Mouse (Mus musculus) adrenal gland, adult (tissue): ENCODE data around the gene Cpsf6.
"Not testable (repeated sequence)": the region's sequence is repeated elsewhere in the genome, so short reads cannot be mapped to it uniquely, and the experiment has no call there.

Experiments
- DNase-seq, 2 experiments: peaks; one replicate each; pipeline ENCODE4 v3.0.0; 2022 to 2023; ENCODE audit warnings: low spot score in 1 of 2; ENCODE audit not compliant: inconsistent age in 2 of 2

Cpsf6 gene

DNA sequence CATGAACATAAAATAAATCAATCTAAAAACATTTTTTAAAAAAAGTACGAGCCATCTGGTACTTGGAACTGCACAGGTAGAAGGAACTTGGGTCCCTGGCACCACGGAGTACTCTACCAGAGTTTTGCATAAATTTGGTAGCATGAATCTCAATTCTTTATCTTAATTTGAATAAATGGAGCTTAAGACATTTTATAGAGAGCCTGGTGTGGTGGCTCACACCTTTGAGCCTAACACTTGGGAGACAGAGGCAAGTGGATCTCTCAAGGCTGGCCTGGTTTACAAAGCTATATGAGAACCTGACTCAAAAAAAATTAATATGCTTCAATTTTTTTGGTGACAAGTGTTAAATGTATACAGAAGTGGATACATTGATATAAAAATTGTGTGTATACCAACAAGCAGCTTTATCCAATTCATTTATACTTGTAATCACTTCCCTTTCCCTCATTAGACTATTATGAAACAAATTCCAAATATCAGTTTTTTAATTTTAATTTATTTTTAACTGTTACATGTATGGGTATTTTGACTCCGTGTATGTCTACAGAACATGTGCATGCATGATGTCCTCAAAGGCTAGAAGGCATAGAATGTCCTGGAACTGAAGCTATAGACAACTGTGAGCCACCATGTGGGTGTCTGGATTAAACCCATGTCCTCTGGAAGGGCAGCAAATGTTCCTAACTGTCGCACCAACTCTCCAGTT is 20.6 kb upstream of the Cpsf6 start:
- DNase-seq, result no peak

GRCm38 (mm10) chr10:117399839-117400238 is 20.0 kb upstream of the Cpsf6 start:
- no peak for DNase-seq

DNA sequence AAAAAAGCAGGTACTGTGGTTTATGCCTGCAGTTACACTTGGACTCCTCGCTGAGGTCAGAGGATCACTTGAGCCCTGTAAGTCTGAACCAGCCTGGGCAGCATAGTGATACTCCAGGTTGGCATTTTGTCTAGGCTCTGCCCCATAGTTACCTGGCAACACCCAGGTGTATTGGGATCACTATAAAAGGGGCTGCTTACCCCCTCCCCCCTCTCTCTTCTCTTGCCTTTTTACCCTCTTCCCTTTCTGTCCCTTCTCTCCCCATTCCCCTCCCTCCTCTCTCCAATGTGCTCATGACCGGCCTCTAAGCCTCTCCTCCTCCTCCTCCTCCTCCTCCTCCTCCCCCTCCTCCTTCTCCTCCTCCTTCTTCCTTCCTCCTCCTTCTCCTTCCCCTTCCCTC is 19.4 kb upstream of the Cpsf6 start:
- DNase-seq, result no peak

DNA sequence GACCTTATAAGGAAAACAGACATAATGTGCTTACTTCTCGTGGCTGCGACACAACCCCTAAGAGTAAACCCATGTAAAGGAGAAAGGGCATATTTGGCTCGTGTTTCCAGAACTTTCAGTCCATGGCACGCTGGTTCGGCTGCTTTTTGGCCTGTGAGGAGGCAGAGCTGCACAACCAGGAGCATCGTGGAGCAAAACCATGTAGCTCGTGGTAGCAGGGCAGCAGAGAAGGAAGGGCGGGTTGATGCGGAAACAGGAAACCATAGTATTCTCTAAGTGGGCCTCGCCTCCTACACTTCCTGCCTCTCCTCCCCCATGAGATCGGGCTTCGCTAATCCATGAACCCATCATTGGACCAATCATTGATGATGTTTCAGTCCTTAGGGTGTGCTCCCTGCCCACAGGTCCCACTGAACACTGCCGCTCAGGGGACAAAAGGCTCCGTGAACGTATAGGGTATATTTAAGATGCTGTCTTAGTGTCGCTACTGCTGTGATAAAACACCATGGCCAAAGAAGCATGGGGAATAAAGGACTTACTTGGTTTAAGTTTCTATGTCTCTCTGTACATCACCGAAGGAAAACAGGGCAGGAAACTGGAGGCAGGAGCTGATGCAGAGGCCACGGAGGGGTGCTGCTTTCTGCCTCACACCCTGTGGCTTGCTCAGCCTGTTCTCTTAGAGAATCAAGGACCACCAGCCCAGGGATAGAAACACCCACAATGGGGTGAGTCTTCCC is 18.4 kb upstream of the Cpsf6 start:
- no peak for DNase-seq

GRCm38 (mm10) chr10:117397106-117397625 is 17.4 kb upstream of the Cpsf6 start:
- DNase-seq, result no peak

- DNase-seq, result no peak
Observed at GRCm38 (mm10) chr10:117396386-117397048, 16.7 kb upstream of the Cpsf6 start.

DNA sequence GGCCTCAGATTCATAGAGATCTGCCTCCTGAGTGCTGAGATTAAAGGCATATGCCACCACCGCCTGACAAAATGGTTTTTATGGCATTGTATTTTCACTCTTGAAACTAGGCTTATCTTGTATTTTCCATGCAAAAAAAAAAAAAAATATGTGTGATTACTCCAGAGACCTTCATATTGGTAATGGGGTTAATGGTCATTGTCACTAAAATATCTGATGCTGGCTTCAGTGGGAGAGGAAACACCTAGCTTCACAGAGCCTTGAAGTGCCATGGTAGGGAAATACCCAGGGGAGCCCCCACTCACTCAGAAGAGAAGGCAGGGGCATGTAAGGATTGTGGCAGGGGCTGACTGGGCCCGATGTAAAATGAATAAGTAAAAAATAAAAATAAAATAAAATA is 16.0 kb upstream of the Cpsf6 start:
- no peak for DNase-seq

- DNase-seq, result no peak
Observed at GRCm38 (mm10) chr10:117394738-117395550, 15.1 kb upstream of the Cpsf6 start.

GRCm38 (mm10) chr10:117393891-117394395 is 14.1 kb upstream of the Cpsf6 start:
- DNase-seq, result no peak

GRCm38 (mm10) chr10:117393196-117393890 is 13.5 kb upstream of the Cpsf6 start:
- peak; percentile 27 to 79 for DNase-seq

DNA sequence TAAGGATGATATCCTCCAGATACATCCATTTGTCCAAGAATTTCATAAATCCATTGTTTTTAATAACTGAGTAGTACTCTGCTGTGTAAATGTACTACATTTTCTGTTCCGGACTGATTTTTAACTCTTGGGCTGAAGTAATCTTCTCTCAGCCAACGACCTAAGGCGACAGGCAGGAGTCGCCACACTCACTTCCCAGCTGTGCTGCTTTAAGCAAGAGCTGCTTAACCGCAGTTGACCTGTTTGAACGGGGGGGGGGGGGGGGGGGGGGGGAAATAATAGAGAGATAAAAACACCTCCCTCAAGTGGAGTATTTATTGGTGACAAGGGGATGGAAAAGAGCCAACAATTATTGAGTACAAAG is 13.0 kb upstream of the Cpsf6 start:
- no peak for DNase-seq

- not testable (repeated sequence) for DNase-seq
Observed at GRCm38 (mm10) chr10:117392397-117392796, 12.6 kb upstream of the Cpsf6 start.

DNA sequence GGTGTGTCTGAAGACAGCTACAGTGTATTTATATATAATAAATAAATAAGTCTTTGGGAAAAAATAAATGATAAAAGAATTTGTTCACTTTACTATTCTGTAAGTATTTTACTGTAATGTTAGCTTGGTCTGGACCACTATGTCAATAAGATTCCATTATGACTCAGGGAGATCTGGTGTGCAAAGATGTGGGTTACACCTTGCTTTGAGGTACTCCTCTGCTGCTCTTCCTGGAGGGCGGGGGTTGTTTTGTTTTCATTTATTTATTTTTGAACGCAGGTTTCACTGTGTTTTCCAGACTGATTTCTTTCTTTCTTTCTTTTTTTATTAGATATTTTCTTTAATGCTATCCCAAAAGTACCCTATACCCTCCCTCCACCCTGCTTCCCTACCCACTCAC is 12.0 kb upstream of the Cpsf6 start:
- DNase-seq, result no peak

- no peak for DNase-seq
Observed at GRCm38 (mm10) chr10:117391057-117391456, 11.2 kb upstream of the Cpsf6 start.

- DNase-seq, result no peak
Observed at GRCm38 (mm10) chr10:117389904-117390875, 10.4 kb upstream of the Cpsf6 start.

DNA sequence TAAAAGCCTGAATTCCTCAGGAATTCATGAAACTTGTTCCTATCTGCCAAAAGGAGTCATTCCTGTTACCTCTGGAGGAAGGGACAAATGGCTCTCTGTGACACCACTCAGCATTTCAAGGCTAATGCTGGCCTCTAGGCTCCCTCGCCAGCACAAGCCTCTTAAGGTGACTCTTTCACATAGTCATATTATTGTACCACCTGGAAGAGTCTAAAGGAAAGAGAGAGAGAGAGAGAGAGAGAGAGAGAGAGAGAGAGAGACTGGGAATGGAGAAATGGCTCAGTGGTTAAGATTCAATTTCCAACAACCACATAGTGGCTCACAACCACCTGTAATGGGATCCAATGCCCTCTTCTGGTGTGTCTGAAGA is 9.5 kb upstream of the Cpsf6 start:
- DNase-seq, result no peak

DNA sequence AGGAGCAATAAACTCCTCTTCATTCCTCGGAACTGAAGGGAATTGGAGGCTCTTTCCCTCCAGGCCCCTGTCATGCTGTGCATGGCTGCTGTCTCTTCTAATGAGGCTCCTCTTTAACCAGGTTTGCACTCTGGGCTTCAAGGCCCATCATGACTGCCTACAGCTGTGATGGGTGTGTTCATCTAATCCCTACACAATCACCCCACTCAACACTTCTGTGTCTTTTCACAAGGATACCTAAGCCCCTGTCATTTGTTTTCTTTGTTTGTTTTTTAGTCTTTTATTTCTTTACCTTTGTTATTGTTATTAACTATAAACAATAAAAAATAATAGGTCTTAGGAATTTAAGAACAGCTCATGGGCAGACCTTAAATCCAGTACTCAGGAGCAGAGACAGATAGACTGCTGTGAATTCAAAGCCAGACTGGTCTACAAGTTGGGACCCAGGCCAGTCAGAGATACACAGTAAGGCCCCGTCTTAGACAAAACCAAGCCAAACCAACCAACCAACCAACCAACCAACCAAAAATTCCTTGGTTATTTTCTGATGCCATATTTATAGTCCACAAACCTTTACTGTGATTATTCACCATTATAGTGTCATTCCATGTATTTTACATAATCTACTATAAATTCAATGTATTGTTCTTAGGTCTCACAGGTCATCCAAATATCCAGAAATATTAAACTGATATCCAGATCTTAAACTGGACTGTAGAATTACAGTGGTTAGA is 9.0 kb upstream of the Cpsf6 start:
- DNase-seq, result no peak

GRCm38 (mm10) chr10:117387961-117388636 is 8.3 kb upstream of the Cpsf6 start:
- DNase-seq, result not testable (repeated sequence)
